ENCODE assay signal across 30 mouse cellular contexts in genomic region chr1:165099569-165099968, GRCm38 (mm10).
DNase-seq lines count a peak whose midpoint lies in the region; ATAC-seq and TF ChIP-seq lines count a peak whose summit lies in the region.
"Had no signal": no experiment of that assay in that cellular context is flagged by ENCODE, and none has a peak within 500 bp of the region (broad histone marks: within the 10 kb centered on the region; RNA-seq: fewer than 3 reads in every experiment).

No protein-coding gene starts in this region.

- peak; percentile 39 for ATAC-seq in forebrain, embryonic 13.5 days
- no peak for ATAC-seq in forebrain, embryonic 11.5 days (replicated peaks; ENCODE audit: low FRiP score)
- ATAC-seq in forebrain, embryonic 16.5 days, result peak; percentile 50; the same call in 1 of the 2 replicates
- ATAC-seq in hindbrain, embryonic 15.5 days (ENCODE audit: low FRiP score, low read depth), result peak; percentile 39; the same call in 1 of the 2 replicates
- peak; percentile 45; the same call in 1 of the 2 replicates for ATAC-seq in neural tube, embryonic 15.5 days (ENCODE audit: low FRiP score)
- ATAC-seq: intestine, embryonic 15.5 days; Patski had no signal

- peaks cover 8% of the 10 kb centered on the region for H3K4me1 ChIP-seq in forebrain, embryonic 13.5 days
- H3K4me1 ChIP-seq in forebrain, embryonic 11.5 days (replicated peaks; ENCODE audit: control insufficient read depth, insufficient read depth, low read length), result peaks cover 5% of the 10 kb centered on the region; the same call in 1 of the 2 replicates
- peaks cover 3% of the 10 kb centered on the region for H3K4me1 ChIP-seq in forebrain, embryonic 16.5 days (replicated peaks; ENCODE audit: control insufficient read depth, insufficient read depth, low read length)
- H3K4me1 ChIP-seq in hindbrain, embryonic 15.5 days (replicated peaks), result no peaks in the 10 kb centered on the region
- peaks cover 13% of the 10 kb centered on the region for H3K4me1 ChIP-seq in neural tube, embryonic 15.5 days
- H3K4me1 ChIP-seq: intestine, embryonic 15.5 days; limb, embryonic 15.5 days had no signal

- no peak overlapping the region for H3K9ac ChIP-seq in forebrain, embryonic 13.5 days
- no peak overlapping the region for H3K9ac ChIP-seq in forebrain, embryonic 11.5 days (ENCODE audit: low read length)
- no peak overlapping the region for H3K9ac ChIP-seq in forebrain, embryonic 16.5 days (replicated peaks; ENCODE audit: low read depth, low read length)
- no peak overlapping the region for H3K9ac ChIP-seq in hindbrain, embryonic 15.5 days
- no peak overlapping the region for H3K9ac ChIP-seq in neural tube, embryonic 15.5 days (replicated peaks)
- H3K9ac ChIP-seq: embryonic facial prominence, embryonic 12.5 days; heart, embryonic 12.5 days; intestine, embryonic 15.5 days; limb, embryonic 15.5 days; liver, embryonic 13.5 days had no signal

- H3K4me3 ChIP-seq in forebrain, embryonic 13.5 days, result no peak overlapping the region
- H3K4me3 ChIP-seq in forebrain, embryonic 11.5 days (ENCODE audit: low read depth, low read length), result no peak overlapping the region
- no peak overlapping the region for H3K4me3 ChIP-seq in forebrain, embryonic 16.5 days (replicated peaks; ENCODE audit: low read length)
- no peak overlapping the region for H3K4me3 ChIP-seq in hindbrain, embryonic 15.5 days
- no peak overlapping the region for H3K4me3 ChIP-seq in neural tube, embryonic 15.5 days (replicated peaks)
- H3K4me3 ChIP-seq in left cerebral cortex, adult 2 months, result no peak overlapping the region
- H3K4me3 ChIP-seq: embryonic facial prominence, embryonic 12.5 days; heart, adult 2 months; heart, embryonic 12.5 days; intestine, embryonic 15.5 days; limb, embryonic 10.5 days; limb, embryonic 15.5 days; liver, embryonic 13.5 days had no signal

- no peak overlapping the region for H3K4me2 ChIP-seq in forebrain, embryonic 13.5 days
- no peak overlapping the region for H3K4me2 ChIP-seq in forebrain, embryonic 11.5 days (ENCODE audit: low read depth, low read length, severe bottlenecking)
- no peak overlapping the region for H3K4me2 ChIP-seq in forebrain, embryonic 16.5 days (ENCODE audit: low read length)
- no peak overlapping the region for H3K4me2 ChIP-seq in hindbrain, embryonic 15.5 days
- no peak overlapping the region for H3K4me2 ChIP-seq in neural tube, embryonic 15.5 days
- H3K4me2 ChIP-seq: embryonic facial prominence, embryonic 12.5 days; heart, embryonic 12.5 days; intestine, embryonic 15.5 days; limb, embryonic 15.5 days; liver, embryonic 13.5 days had no signal

- DNase-seq in forebrain, embryonic 11.5 days (ENCODE audit: low spot score), result no peak
- DNase-seq in natural killer cell, adult 2 months (ENCODE audit: low spot score in 2 of 2), result no peak
- no peak for DNase-seq in left cerebral cortex, postnatal 4 days
- no peak for DNase-seq in left cerebral cortex, adult 2 months (ENCODE audit: extremely low spot score in 1 of 2, low spot score in 2 of 2)
- DNase-seq: adrenal gland, postnatal 10 days; cerebellum, adult 11 months; cerebellum, adult 9-10 months; cerebellum, postnatal 36 days; embryo, embryonic 11 days; heart, adult 2 months; kidney, adult 2 months; kidney, postnatal 36 days; liver, embryonic 13.5 days; lung, adult 2 months; lung, postnatal 10 days; midbrain, embryonic 14.5 days; right cerebral cortex, postnatal 25 days; spleen, adult 18-20 months; thymus, postnatal 14 days had no signal

- no peaks in the 10 kb centered on the region for H3K27me3 ChIP-seq in forebrain, embryonic 13.5 days
- no peaks in the 10 kb centered on the region for H3K27me3 ChIP-seq in forebrain, embryonic 11.5 days (ENCODE audit: control insufficient read depth, insufficient read depth, low read length)
- no peaks in the 10 kb centered on the region for H3K27me3 ChIP-seq in forebrain, embryonic 16.5 days (replicated peaks; ENCODE audit: control insufficient read depth, insufficient read depth, low read length)
- H3K27me3 ChIP-seq in hindbrain, embryonic 15.5 days, result no peaks in the 10 kb centered on the region
- no peaks in the 10 kb centered on the region for H3K27me3 ChIP-seq in neural tube, embryonic 15.5 days (replicated peaks)
- H3K27me3 ChIP-seq: embryonic facial prominence, embryonic 12.5 days; heart, embryonic 12.5 days; intestine, embryonic 15.5 days; limb, embryonic 15.5 days; liver, embryonic 13.5 days; Patski had no signal

- H3K9me3 ChIP-seq in forebrain, embryonic 13.5 days (replicated peaks), result no peaks in the 10 kb centered on the region
- no peaks in the 10 kb centered on the region for H3K9me3 ChIP-seq in forebrain, embryonic 11.5 days (ENCODE audit: control insufficient read depth, low read length)
- H3K9me3 ChIP-seq in forebrain, embryonic 16.5 days (ENCODE audit: control insufficient read depth, low read length), result no peaks in the 10 kb centered on the region
- H3K9me3 ChIP-seq in hindbrain, embryonic 15.5 days, result no peaks in the 10 kb centered on the region
- no peaks in the 10 kb centered on the region for H3K9me3 ChIP-seq in neural tube, embryonic 15.5 days (replicated peaks)
- H3K9me3 ChIP-seq: embryonic facial prominence, embryonic 12.5 days; heart, embryonic 12.5 days; intestine, embryonic 15.5 days; limb, embryonic 10.5 days; limb, embryonic 15.5 days; liver, embryonic 13.5 days had no signal

- intact Hi-C loops in left cerebral cortex, postnatal 4 days (cut with DNase I), result loop anchor here (10.0 kb wide), 1 partner anchor 65 kb away; no protein-coding TSS in a partner anchor
- intact Hi-C loops in left cerebral cortex, adult 2 months (cut with DNase I), result no loop called here

- no peaks in the 10 kb centered on the region for H3K36me3 ChIP-seq in forebrain, embryonic 13.5 days (ENCODE audit: poor library complexity, severe bottlenecking)
- no peaks in the 10 kb centered on the region for H3K36me3 ChIP-seq in forebrain, embryonic 11.5 days (ENCODE audit: control insufficient read depth, insufficient read depth, low read length)
- H3K36me3 ChIP-seq in forebrain, embryonic 16.5 days (ENCODE audit: control insufficient read depth, insufficient read depth), result no peaks in the 10 kb centered on the region
- H3K36me3 ChIP-seq in hindbrain, embryonic 15.5 days, result no peaks in the 10 kb centered on the region
- H3K36me3 ChIP-seq in neural tube, embryonic 15.5 days, result no peaks in the 10 kb centered on the region
- H3K36me3 ChIP-seq: embryonic facial prominence, embryonic 12.5 days; heart, embryonic 12.5 days; intestine, embryonic 15.5 days; limb, embryonic 10.5 days; limb, embryonic 15.5 days; liver, embryonic 13.5 days had no signal

- no peak for TF ChIP-seq CTCF in left cerebral cortex, adult 2 months (IDR thresholded peaks at IDR 0.05)

- H3K27ac ChIP-seq in forebrain, embryonic 13.5 days, result no peak overlapping the region
- no peak overlapping the region for H3K27ac ChIP-seq in forebrain, embryonic 11.5 days (ENCODE audit: low read depth, low read length)
- H3K27ac ChIP-seq in forebrain, embryonic 16.5 days (ENCODE audit: low read length), result no peak overlapping the region
- H3K27ac ChIP-seq in hindbrain, embryonic 15.5 days (replicated peaks), result no peak overlapping the region
- H3K27ac ChIP-seq in neural tube, embryonic 15.5 days (replicated peaks), result peak overlapping the region; percentile 51
- no peak overlapping the region for H3K27ac ChIP-seq in left cerebral cortex, adult 2 months
- H3K27ac ChIP-seq: embryonic facial prominence, embryonic 12.5 days; heart, adult 2 months; intestine, embryonic 15.5 days; limb, embryonic 10.5 days; limb, embryonic 15.5 days; liver, embryonic 13.5 days; macrophage had no signal
